ENCODE assay signal across 32 mouse cellular contexts in genomic region chr3:27424049-27424667, GRCm38 (mm10). TPM values are rescaled to one million over a fixed set of nuclear protein-coding genes. Genes with fewer than 3 reads are reported as not detected.
"Had no signal": no experiment of that assay in that cellular context is flagged by ENCODE, and none has a peak within 500 bp of the region (broad histone marks: within the 10 kb centered on the region; RNA-seq: fewer than 3 reads in every experiment).

No protein-coding gene starts in this region.

- H3K27me3 ChIP-seq: heart, embryonic 13.5 days; heart, embryonic 15.5 days; hindbrain, embryonic 12.5 days; kidney, embryonic 15.5 days; limb, embryonic 12.5 days had no signal

- H3K9me3 ChIP-seq: heart, embryonic 13.5 days; heart, embryonic 15.5 days; hindbrain, embryonic 10.5 days; hindbrain, embryonic 12.5 days; kidney, embryonic 15.5 days; limb, embryonic 10.5 days; limb, embryonic 12.5 days had no signal

- H3K4me1 ChIP-seq: heart, embryonic 13.5 days; heart, embryonic 15.5 days; kidney, embryonic 15.5 days; limb, embryonic 12.5 days had no signal

- H3K9ac ChIP-seq: heart, embryonic 13.5 days; heart, embryonic 15.5 days; hindbrain, embryonic 12.5 days; hindbrain, embryonic 14.5 days; kidney, embryonic 15.5 days; limb, embryonic 12.5 days had no signal

- DNase-seq: gastrocnemius, postnatal 14 days; gastrocnemius, postnatal 36 days; heart, adult 2 months; heart, postnatal 14 days; heart, postnatal 4 days; kidney, adult 11 months; kidney, adult 2 months; kidney, adult 9 months; kidney, postnatal 14 days; kidney, postnatal 36 days; layer of hippocampus, adult 9-11 months; liver had no signal

- H3K4me2 ChIP-seq: heart, embryonic 11.5 days; heart, embryonic 13.5 days; heart, embryonic 15.5 days; hindbrain, embryonic 12.5 days; hindbrain, embryonic 14.5 days; kidney, embryonic 15.5 days; limb, embryonic 12.5 days had no signal

- H3K4me3 ChIP-seq: heart, adult 2 months; heart, embryonic 13.5 days; heart, embryonic 15.5 days; hindbrain, embryonic 10.5 days; hindbrain, embryonic 12.5 days; kidney, embryonic 15.5 days; left cerebral cortex, adult 2 months; limb, embryonic 10.5 days; limb, embryonic 12.5 days had no signal

- H3K27ac ChIP-seq: heart, adult 2 months; heart, embryonic 13.5 days; heart, embryonic 15.5 days; hindbrain, embryonic 10.5 days; hindbrain, embryonic 12.5 days; hindbrain, embryonic 14.5 days; kidney, embryonic 15.5 days; kidney, postnatal 0 days; left cerebral cortex, adult 2 months; limb, embryonic 10.5 days; limb, embryonic 12.5 days had no signal

- ATAC-seq: forebrain, embryonic 16.5 days; hindbrain, embryonic 16.5 days; inflammation-experienced regulatory T-cells, adult 6 months had no signal

RNA-seq across cellular contexts. Expression of gene Ghsr, which starts 53.0 kb away (rescaled TPM):
- total RNA-seq: gastrocnemius, adult 18-20 months; gastrocnemius, adult 8-10 months; gastrocnemius, postnatal 14 days; gastrocnemius, postnatal 36 days; heart, adult 2 months; heart, postnatal 14 days; heart, postnatal 4 days had no signal
- polyA plus RNA-seq: gonadal fat pad, adult 2 months; heart, adult 2 months; heart, embryonic 11.5 days; heart, embryonic 13.5 days; heart, embryonic 15.5 days; heart, postnatal 0 days; inflammation-experienced regulatory T-cells, adult 6 months; kidney, adult 2 months; kidney, embryonic 15.5 days; kidney, postnatal 0 days; large intestine, adult 2 months; limb, embryonic 10.5 days; limb, embryonic 12.5 days; limb, embryonic 14.5 days had no signal
